Mouse (Mus musculus) G1E (cell line): ENCODE results near the gene Agbl4. TPM values are rescaled to one million over a fixed set of nuclear protein-coding genes. Genes with fewer than 3 reads are reported as not detected.

ENCODE experiments used
- ATAC-seq: 2 replicates; pipeline ENCODE4 v1.8.0; 2016; ENCODE audit warnings: mild to moderate bottlenecking; ENCODE audit not compliant: insufficient number of reproducible peaks, poor library complexity, low FRiP score, severe bottlenecking; ENCODE audit errors: extremely low read depth
- DNase-seq: peaks from one replicate; pipeline ENCODE4 v3.0.0; 2012; ENCODE audit warnings: low spot score
- H3K27me3 ChIP-seq: 2 replicates; pipeline ENCODE4 v1.6.1; 2012; ENCODE audit warnings: mild to moderate bottlenecking, low read length, inconsistent platforms; ENCODE audit not compliant: insufficient read depth
- H3K36me3 ChIP-seq: replicated peaks from 2 replicates; pipeline ENCODE3; 2012; ENCODE audit warnings: mild to moderate bottlenecking, inconsistent platforms
- H3K4me1 ChIP-seq: 2 replicates; pipeline ENCODE4 v1.6.1; 2012; ENCODE audit warnings: low read depth, low read length, inconsistent platforms, mixed read lengths; ENCODE audit not compliant: insufficient read depth
- H3K4me3 ChIP-seq: 2 replicates; pipeline ENCODE4 v1.5.1; 2012; ENCODE audit warnings: low read depth, mild to moderate bottlenecking, inconsistent platforms, low read length, moderate library complexity, mixed read lengths
- H3K9me3 ChIP-seq: replicated peaks from 2 replicates; pipeline ENCODE4 v1.6.1; 2012; ENCODE audit warnings: inconsistent platforms
- CTCF ChIP-seq: IDR thresholded peaks from 2 replicates; pipeline ENCODE4 v1.5.1; 2012; ENCODE audit warnings: low read depth, low read length, inconsistent platforms, mixed read lengths
- GATA1 ChIP-seq: IDR thresholded peaks from 2 replicates; pipeline ENCODE4 v1.6.1; 2012; ENCODE audit warnings: borderline replicate concordance, low read length, inconsistent platforms, mixed read lengths
- GATA2 ChIP-seq: IDR thresholded peaks from 2 replicates; pipeline ENCODE4 v1.6.1; 2012; ENCODE audit warnings: low read depth, low read length, inconsistent platforms, borderline replicate concordance
- POLR2AphosphoS5 ChIP-seq: IDR thresholded peaks from 2 replicates; pipeline ENCODE4 v1.6.1; 2012; ENCODE audit warnings: low read depth, low read length, inconsistent platforms; ENCODE audit not compliant: insufficient replicate concordance
- TAL1 ChIP-seq: conservative IDR thresholded peaks from 2 replicates; pipeline ENCODE4 v1.6.1; 2012; ENCODE audit warnings: low read depth, low read length, inconsistent platforms, mixed read lengths
- polyA plus RNA-seq: library from polyadenylated mRNA; stranded (reverse); fragments of >175 nt; gene quantifications from 2 replicates; pipeline ENCODE4 v1.2.3, GENCODE M21; 2012
- total RNA-seq, 2 experiments: library from RNA; stranded (forward) in 1 of 2; stranded (reverse) in 1 of 2; fragments of 200-1000 nt in 1 of 2; fragments of >200 nt in 1 of 2; fragmentation: Nextera tagmentation in 1 of 2; gene quantifications; 2 replicates each; pipeline ENCODE4 v1.2.3; 2014 to 2017

Gene Agbl4
- total and polyA plus RNA-seq, 3 experiments: 0.55 TPM; not detected in 2

DNA sequence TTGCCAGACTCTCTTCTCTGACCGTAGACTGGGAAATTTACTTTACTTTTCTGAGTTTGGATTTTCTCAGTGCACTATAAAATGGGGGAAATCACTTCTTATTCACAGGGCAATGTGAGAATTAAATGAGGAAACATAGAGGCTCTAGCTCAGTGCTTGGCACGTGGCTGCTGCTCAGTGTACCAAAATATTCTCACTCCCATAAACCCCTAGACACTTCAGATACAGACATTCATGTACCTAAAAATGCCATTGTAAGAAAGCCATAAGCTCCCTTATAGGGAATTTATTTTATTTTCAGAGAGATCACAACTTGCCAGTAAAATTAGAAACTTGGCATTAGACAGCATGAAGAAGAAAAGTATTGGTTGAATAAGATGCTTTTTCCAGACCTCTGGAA is 883.5 kb downstream of the Agbl4 start:
- ATAC-seq (no peak), DNase-seq (no peak)
- no peaks in the 10 kb centered on the region for H3K36me3 ChIP-seq
- H3K27me3 ChIP-seq: no peaks in the 10 kb centered on the region
- no peaks in the 10 kb centered on the region for H3K4me1 ChIP-seq
- no peaks in the 10 kb centered on the region for H3K9me3 ChIP-seq
- H3K4me3 ChIP-seq: no peak overlapping the region
- TF ChIP-seq POLR2AphosphoS5 (no peak), GATA2 (no peak), TAL1 (no peak), CTCF (no peak), GATA1 (no peak)

DNA sequence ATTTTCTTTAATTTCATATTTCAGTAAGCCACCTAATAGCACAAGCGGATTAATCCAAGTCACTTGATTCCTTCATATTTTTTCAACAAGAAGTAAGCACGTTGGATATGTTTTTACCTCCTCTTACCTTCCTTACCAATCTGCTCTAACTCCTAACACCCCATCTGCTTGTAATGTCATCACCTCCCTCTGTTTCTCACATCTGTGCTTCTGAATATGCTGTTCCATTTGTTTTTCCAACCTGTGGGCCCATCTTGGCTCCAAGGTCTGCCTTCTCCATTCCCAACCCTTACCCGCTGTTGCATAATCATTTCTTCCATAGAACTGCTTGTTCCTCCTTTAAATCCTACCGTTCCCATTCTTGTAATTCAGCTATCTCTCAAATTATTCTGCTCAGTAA is 884.4 kb downstream of the Agbl4 start:
- TF ChIP-seq GATA2 (no peak), POLR2AphosphoS5 (no peak), TAL1 (no peak), CTCF (no peak), GATA1 (no peak)
- DNase-seq: no peak
- H3K4me1 ChIP-seq: no peaks in the 10 kb centered on the region
- no peaks in the 10 kb centered on the region for H3K9me3 ChIP-seq
- H3K27me3 ChIP-seq: no peaks in the 10 kb centered on the region
- no peak for ATAC-seq
- no peaks in the 10 kb centered on the region for H3K36me3 ChIP-seq
- no peak overlapping the region for H3K4me3 ChIP-seq

DNA sequence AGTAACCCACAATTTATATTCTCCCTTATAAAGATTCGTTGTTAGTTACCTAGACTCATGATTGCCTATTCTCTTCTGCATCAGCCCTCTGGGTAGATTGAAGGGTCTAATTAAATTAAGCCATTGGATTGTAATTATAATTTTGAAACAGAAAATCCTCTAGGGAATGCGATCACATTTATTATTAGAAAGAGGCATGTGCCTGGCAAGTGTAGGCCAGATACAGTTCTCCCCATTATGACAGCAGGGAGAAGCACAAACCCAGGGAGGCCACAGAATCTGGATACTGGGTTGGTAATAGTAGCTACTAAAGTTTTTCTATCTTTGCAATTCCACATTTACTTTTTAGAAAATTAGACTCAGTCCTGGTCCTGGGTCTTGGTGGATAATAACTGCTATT is 887.2 kb downstream of the Agbl4 start:
- H3K36me3 ChIP-seq: no peaks in the 10 kb centered on the region
- TF ChIP-seq GATA2 (no peak), POLR2AphosphoS5 (no peak), TAL1 (no peak), CTCF (no peak), GATA1 (no peak)
- no peaks in the 10 kb centered on the region for H3K4me1 ChIP-seq
- no peaks in the 10 kb centered on the region for H3K9me3 ChIP-seq
- ATAC-seq: no peak
- no peaks in the 10 kb centered on the region for H3K27me3 ChIP-seq
- DNase-seq: no peak
- no peak overlapping the region for H3K4me3 ChIP-seq

DNA sequence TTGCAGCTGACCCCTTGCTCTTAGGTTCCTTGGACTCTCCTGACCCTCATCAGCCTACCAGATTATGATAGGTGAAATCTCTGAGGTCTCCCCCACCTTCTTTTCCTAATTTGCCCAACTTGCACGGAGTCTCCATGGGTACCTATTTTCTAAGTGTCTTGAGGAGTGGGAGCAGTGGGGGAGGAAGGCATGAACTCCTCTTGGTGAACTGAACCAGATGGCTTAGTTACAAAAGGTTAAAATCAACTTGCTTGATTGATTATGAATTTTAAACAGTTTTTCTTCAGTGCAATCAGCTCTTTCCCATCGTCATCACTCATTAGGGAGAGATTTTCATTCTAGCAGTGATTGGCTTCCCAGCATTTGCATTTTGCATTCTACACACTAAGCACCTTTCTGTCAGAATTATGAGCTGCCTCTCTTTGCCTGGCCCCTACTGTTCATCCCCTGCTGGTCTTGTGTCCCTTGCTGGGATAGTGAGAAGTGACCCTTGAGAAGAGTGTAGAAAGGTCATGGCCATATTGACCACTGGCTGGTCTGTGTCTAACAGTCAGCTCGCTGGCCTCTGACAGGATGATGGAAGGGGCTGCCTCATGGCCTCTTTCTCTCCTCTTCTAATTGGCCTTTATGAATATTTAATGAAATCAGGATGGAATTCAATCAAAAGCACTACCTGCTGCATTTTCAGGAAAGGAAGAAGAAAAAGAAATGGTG is 897.2 kb downstream of the Agbl4 start:
- H3K27me3 ChIP-seq: no peaks in the 10 kb centered on the region
- DNase-seq: no peak
- H3K4me3 ChIP-seq: no peak overlapping the region
- H3K4me1 ChIP-seq: no peaks in the 10 kb centered on the region
- peaks cover 5% of the 10 kb centered on the region; the same call in 1 of the 2 replicates for H3K9me3 ChIP-seq
- TF ChIP-seq TAL1 (no peak), CTCF (no peak), GATA2 (no peak), POLR2AphosphoS5 (no peak), GATA1 (no peak)
- no peak for ATAC-seq
- H3K36me3 ChIP-seq: no peaks in the 10 kb centered on the region

DNA sequence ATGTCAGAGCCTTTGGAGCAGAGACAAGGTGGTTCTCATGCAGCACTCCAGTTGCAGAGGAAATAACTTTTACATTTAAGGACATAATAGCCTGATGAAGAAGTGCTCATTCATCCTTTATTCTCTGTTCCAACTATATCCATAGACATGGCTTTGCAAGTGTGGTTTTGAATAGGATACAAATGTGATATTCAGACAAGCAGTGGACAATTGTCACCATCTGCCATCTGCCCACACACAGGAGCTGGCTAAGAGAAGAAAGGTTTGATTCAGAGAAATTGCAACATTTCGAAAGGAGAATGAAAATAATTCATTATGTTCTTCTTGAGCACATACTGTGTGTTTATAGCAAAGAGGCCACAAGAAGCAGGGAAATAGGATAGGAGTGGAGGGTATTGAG is 909.1 kb downstream of the Agbl4 start:
- TF ChIP-seq POLR2AphosphoS5 (no peak), TAL1 (no peak), GATA2 (no peak), GATA1 (no peak), CTCF (no peak)
- ATAC-seq (no peak), DNase-seq (no peak)
- no peaks in the 10 kb centered on the region for H3K27me3 ChIP-seq
- H3K36me3 ChIP-seq: no peaks in the 10 kb centered on the region
- peaks cover 17% of the 10 kb centered on the region for H3K9me3 ChIP-seq
- no peak overlapping the region for H3K4me3 ChIP-seq
- H3K4me1 ChIP-seq: no peaks in the 10 kb centered on the region

DNA sequence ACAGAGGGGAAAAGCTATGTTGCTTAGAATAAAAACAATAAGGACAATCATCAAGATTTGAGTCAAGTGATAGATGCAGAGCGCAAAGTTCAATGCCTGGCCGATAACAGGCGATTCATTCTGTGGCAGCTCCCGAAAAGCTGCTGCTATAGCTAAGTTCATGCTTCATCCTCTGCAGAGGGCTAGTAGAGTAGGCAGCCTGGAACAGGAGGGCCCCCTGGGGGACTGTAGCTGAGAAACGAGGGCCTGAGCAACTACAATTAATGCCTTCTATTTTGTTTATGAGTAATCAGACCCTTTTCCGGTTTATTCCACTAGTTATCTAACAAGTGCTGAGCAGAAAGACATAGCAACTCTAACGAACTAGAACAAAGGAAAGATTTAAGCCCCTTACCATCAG is 909.7 kb downstream of the Agbl4 start:
- Histone ChIP-seq H3K4me3 (no peak overlapping the region), H3K9me3 (peaks cover 17% of the 10 kb centered on the region), H3K36me3 (no peaks in the 10 kb centered on the region), H3K27me3 (no peaks in the 10 kb centered on the region), H3K4me1 (no peaks in the 10 kb centered on the region)
- DNase-seq (no peak), ATAC-seq (no peak)
- TF ChIP-seq TAL1 (no peak), CTCF (no peak)

DNA sequence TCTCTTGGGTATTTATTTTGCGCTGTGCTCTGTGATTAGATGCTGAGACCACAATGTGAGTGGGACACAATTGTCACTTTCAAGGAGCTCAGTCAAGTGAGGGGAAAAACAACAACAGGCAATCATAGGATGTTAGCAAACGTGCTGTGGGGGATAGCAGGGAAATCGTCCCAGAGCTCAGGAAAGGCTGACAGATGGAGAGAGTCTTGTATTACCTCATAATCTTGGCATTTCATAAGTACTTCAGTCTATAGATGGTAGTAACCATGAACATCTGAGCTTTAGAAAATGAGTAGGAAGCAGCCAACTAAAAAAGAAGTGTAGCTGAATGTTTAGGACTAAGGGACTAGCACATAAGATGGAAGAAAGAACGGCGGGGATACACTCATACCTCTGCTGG is 910.2 kb downstream of the Agbl4 start:
- DNase-seq: no peak
- no peaks in the 10 kb centered on the region for H3K27me3 ChIP-seq
- H3K4me3 ChIP-seq: no peak overlapping the region
- no peaks in the 10 kb centered on the region for H3K4me1 ChIP-seq
- no peak for ATAC-seq
- H3K9me3 ChIP-seq: peaks cover 17% of the 10 kb centered on the region
- H3K36me3 ChIP-seq: no peaks in the 10 kb centered on the region
- TF ChIP-seq GATA1: no peak
- no peak for TF ChIP-seq GATA2
- TF ChIP-seq TAL1: no peak
- no peak for TF ChIP-seq POLR2AphosphoS5
- no peak for TF ChIP-seq CTCF
